Mouse (Mus musculus): Measurements from ENCODE around the gene Gm11983. TPM values are rescaled to one million over a fixed set of nuclear protein-coding genes. Genes with fewer than 3 reads are reported as not detected.
"Not testable (repeated sequence)": the region's sequence is repeated elsewhere in the genome, so short reads cannot be mapped to it uniquely, and the experiment has no call there.

The Gm11983 gene
- polyA plus RNA-seq, 1 experiment from 2014 or later = not detected

- Histone ChIP-seq H3K9me3 (peaks cover 6% of the 10 kb centered on the region; the same call in 1 of the 2 replicates), H3K4me2 (no peak overlapping the region), H3K27ac (replicated peaks) (no peak overlapping the region), H3K36me3 (no peaks in the 10 kb centered on the region), H3K4me3 (no peak overlapping the region), H3K27me3 (replicated peaks) (no peaks in the 10 kb centered on the region), H3K4me1 (peaks cover under 1% of the 10 kb centered on the region; the same call in 1 of the 2 replicates), H3K9ac (no peak overlapping the region)
- ATAC-seq (ENCODE audit: extremely low read depth, insufficient number of reproducible peaks, low FRiP score, low TSS enrichment) = no peak
- WGBS = 75% methylated on average over 2 of the region's 2 CpGs
These were observed 6.4 kb upstream of the Gm11983 start for GRCm38 (mm10) chr11:6843831-6844230.

- no peaks in the 10 kb centered on the region for H3K4me1 ChIP-seq
These were observed 4.7 kb upstream of the Gm11983 start for GRCm38 (mm10) chr11:6842160-6842559.

GRCm38 (mm10) chr11:6840775-6841174, 3.3 kb upstream of the Gm11983 start:
- peaks cover under 1% of the 10 kb centered on the region; the same call in 1 of the 2 replicates for H3K9me3 ChIP-seq
- H3K27ac ChIP-seq (replicated peaks) = no peak overlapping the region
- H3K4me3 ChIP-seq = no peak overlapping the region
- WGBS = 65% methylated on average over 3 of the region's 3 CpGs
- no peak overlapping the region for H3K4me2 ChIP-seq
- H3K9ac ChIP-seq = no peak overlapping the region
- no peaks in the 10 kb centered on the region for H3K4me1 ChIP-seq
- ATAC-seq (ENCODE audit: extremely low read depth, insufficient number of reproducible peaks, low FRiP score, low TSS enrichment) = no peak
- H3K36me3 ChIP-seq = no peaks in the 10 kb centered on the region
- no peaks in the 10 kb centered on the region for H3K27me3 ChIP-seq (replicated peaks)

More at GRCm38 (mm10) chr11:6842160-6842559, 4.7 kb upstream of the Gm11983 start:
- Histone ChIP-seq H3K4me3 (no peak overlapping the region), H3K27me3 (replicated peaks) (no peaks in the 10 kb centered on the region), H3K9me3 (peaks cover 4% of the 10 kb centered on the region; the same call in 1 of the 2 replicates), H3K9ac (no peak overlapping the region), H3K27ac (replicated peaks) (no peak overlapping the region), H3K36me3 (no peaks in the 10 kb centered on the region), H3K4me2 (no peak overlapping the region)
- ATAC-seq (ENCODE audit: extremely low read depth, insufficient number of reproducible peaks, low FRiP score, low TSS enrichment) = no peak
- WGBS = 83% methylated on average over 5 of the region's 5 CpGs

GRCm38 (mm10) chr11:6834636-6835035, 2.8 kb downstream of the Gm11983 start:
- no peak for ATAC-seq (ENCODE audit: extremely low read depth, insufficient number of reproducible peaks, low FRiP score, low TSS enrichment)
- no peaks in the 10 kb centered on the region for H3K9me3 ChIP-seq
- no peak overlapping the region for H3K4me2 ChIP-seq
- no peaks in the 10 kb centered on the region for H3K27me3 ChIP-seq (replicated peaks)
- WGBS = 65% methylated on average over 13 of the region's 13 CpGs
- no peak overlapping the region for H3K9ac ChIP-seq
- H3K4me1 ChIP-seq = no peaks in the 10 kb centered on the region
- H3K36me3 ChIP-seq = no peaks in the 10 kb centered on the region
- H3K4me3 ChIP-seq = no peak overlapping the region
- H3K27ac ChIP-seq (replicated peaks) = no peak overlapping the region

- Histone ChIP-seq H3K27me3 (replicated peaks) (no peaks in the 10 kb centered on the region), H3K4me2 (no peak overlapping the region), H3K27ac (replicated peaks) (no peak overlapping the region), H3K4me3 (no peak overlapping the region), H3K9ac (no peak overlapping the region), H3K9me3 (no peaks in the 10 kb centered on the region), H3K36me3 (no peaks in the 10 kb centered on the region), H3K4me1 (no peaks in the 10 kb centered on the region)
- ATAC-seq (ENCODE audit: extremely low read depth, insufficient number of reproducible peaks, low FRiP score, low TSS enrichment) = no peak
- 85% methylated on average over 9 of the region's 9 CpGs for WGBS
These were observed 3.7 kb downstream of the Gm11983 start for GRCm38 (mm10) chr11:6833731-6834130.

GRCm38 (mm10) chr11:6831931-6832330, 5.5 kb downstream of the Gm11983 start:
- Histone ChIP-seq H3K4me2 (no peak overlapping the region), H3K36me3 (no peaks in the 10 kb centered on the region), H3K9ac (no peak overlapping the region), H3K27me3 (replicated peaks) (no peaks in the 10 kb centered on the region), H3K9me3 (no peaks in the 10 kb centered on the region), H3K4me3 (no peak overlapping the region), H3K27ac (replicated peaks) (no peak overlapping the region), H3K4me1 (no peaks in the 10 kb centered on the region)
- no peak for ATAC-seq (ENCODE audit: extremely low read depth, insufficient number of reproducible peaks, low FRiP score, low TSS enrichment)
- 41% methylated on average over 9 of the region's 9 CpGs for WGBS

- H3K27ac ChIP-seq (replicated peaks) = no peak overlapping the region
- H3K4me3 ChIP-seq = no peak overlapping the region
- 60% methylated on average over 5 of the region's 5 CpGs for WGBS
- no peak overlapping the region for H3K4me2 ChIP-seq
- H3K27me3 ChIP-seq (replicated peaks) = no peaks in the 10 kb centered on the region
- H3K36me3 ChIP-seq = no peaks in the 10 kb centered on the region
- H3K9ac ChIP-seq = no peak overlapping the region
- no peaks in the 10 kb centered on the region for H3K9me3 ChIP-seq
- H3K4me1 ChIP-seq = no peaks in the 10 kb centered on the region
- ATAC-seq (ENCODE audit: extremely low read depth, insufficient number of reproducible peaks, low FRiP score, low TSS enrichment) = no peak
These were observed 9.3 kb downstream of the Gm11983 start for GRCm38 (mm10) chr11:6828196-6828595.

- Histone ChIP-seq H3K27ac (replicated peaks) (no peak overlapping the region), H3K36me3 (no peaks in the 10 kb centered on the region), H3K27me3 (replicated peaks) (no peaks in the 10 kb centered on the region), H3K9ac (no peak overlapping the region), H3K4me3 (no peak overlapping the region), H3K9me3 (no peaks in the 10 kb centered on the region; the same call in 1 of the 2 replicates), H3K4me2 (no peak overlapping the region), H3K4me1 (no peaks in the 10 kb centered on the region)
- WGBS = 88% methylated on average over 3 of the region's 3 CpGs
- ATAC-seq (ENCODE audit: extremely low read depth, insufficient number of reproducible peaks, low FRiP score, low TSS enrichment) = no peak
These were observed 11.3 kb downstream of the Gm11983 start for GRCm38 (mm10) chr11:6826157-6826556.

GRCm38 (mm10) chr11:6823176-6823575, 14.3 kb downstream of the Gm11983 start:
- 75% methylated on average over 2 of the region's 2 CpGs for WGBS
- Histone ChIP-seq H3K27me3 (replicated peaks) (no peaks in the 10 kb centered on the region), H3K9me3 (no peaks in the 10 kb centered on the region; the same call in 1 of the 2 replicates), H3K9ac (no peak overlapping the region), H3K36me3 (no peaks in the 10 kb centered on the region), H3K4me3 (no peak overlapping the region), H3K4me1 (no peaks in the 10 kb centered on the region), H3K4me2 (no peak overlapping the region), H3K27ac (replicated peaks) (no peak overlapping the region)
- no peak for ATAC-seq (ENCODE audit: extremely low read depth, insufficient number of reproducible peaks, low FRiP score, low TSS enrichment)

- Histone ChIP-seq H3K9me3 (no peaks in the 10 kb centered on the region), H3K27ac (replicated peaks) (no peak overlapping the region), H3K4me1 (no peaks in the 10 kb centered on the region), H3K4me2 (no peak overlapping the region), H3K36me3 (no peaks in the 10 kb centered on the region), H3K4me3 (no peak overlapping the region), H3K9ac (no peak overlapping the region), H3K27me3 (replicated peaks) (no peaks in the 10 kb centered on the region)
- no peak for ATAC-seq (ENCODE audit: extremely low read depth, insufficient number of reproducible peaks, low FRiP score, low TSS enrichment)
- WGBS = 79% methylated on average over 4 of the region's 4 CpGs
These were observed 23.0 kb downstream of the Gm11983 start for GRCm38 (mm10) chr11:6814486-6814885.

- not testable (repeated sequence) for H3K27me3 ChIP-seq (replicated peaks); H3K4me1 ChIP-seq; H3K4me3 ChIP-seq; H3K36me3 ChIP-seq; H3K9me3 ChIP-seq; H3K27ac ChIP-seq (replicated peaks); ATAC-seq (ENCODE audit: extremely low read depth, insufficient number of reproducible peaks, low FRiP score, low TSS enrichment); H3K9ac ChIP-seq; H3K4me2 ChIP-seq
These were observed 34.6 kb downstream of the Gm11983 start for GRCm38 (mm10) chr11:6802879-6803278.

- H3K9ac ChIP-seq = no peak overlapping the region
- 86% methylated on average over 3 of the region's 3 CpGs for WGBS
- no peaks in the 10 kb centered on the region for H3K27me3 ChIP-seq (replicated peaks)
These were observed 46.8 kb downstream of the Gm11983 start for GRCm38 (mm10) chr11:6790690-6791089.

More at GRCm38 (mm10) chr11:6790690-6791089, 46.8 kb downstream of the Gm11983 start:
- H3K36me3 ChIP-seq = no peaks in the 10 kb centered on the region
- H3K27ac ChIP-seq (replicated peaks) = no peak overlapping the region
- H3K9me3 ChIP-seq = 0 out of 2 replicates have a peak, but pooled peaks cover 3% of the 10 kb centered on the region
- no peak overlapping the region for H3K4me2 ChIP-seq
- no peak for ATAC-seq (ENCODE audit: extremely low read depth, insufficient number of reproducible peaks, low FRiP score, low TSS enrichment)
- H3K4me1 ChIP-seq = no peaks in the 10 kb centered on the region
- no peak overlapping the region for H3K4me3 ChIP-seq

Data from heart, embryonic 13.5 days (tissue).